Mouse (Mus musculus) midbrain, postnatal 0 days (tissue): ENCODE measurements around the gene Gm21969. TPM values are rescaled to one million over a fixed set of nuclear protein-coding genes. Genes with fewer than 3 reads are reported as not detected.

Experiments used
- ATAC-seq: fragments of 200-750 bp; cut with Nextera tagmentation; 2 replicates; pipeline ENCODE4 v1.8.0; 2017; ENCODE audit warnings: moderate number of reproducible peaks, mild to moderate bottlenecking, moderate TSS enrichment, moderate library complexity; ENCODE audit not compliant: low FRiP score
- DNase-seq: peaks from one replicate; pipeline ENCODE4 v3.0.0-alpha.2; 2015; ENCODE audit warnings: low spot score
- H3K27ac ChIP-seq: fragments of 300-500 bp; sonication (generic); 2 replicates; pipeline ENCODE4 v1.5.1; 2014; ENCODE audit warnings: low read depth, mild to moderate bottlenecking, low read length, mixed read lengths
- H3K27me3 ChIP-seq: fragments of 300-500 bp; sonication (generic); 2 replicates; pipeline ENCODE4 v1.6.1; 2014; ENCODE audit warnings: low read length, control low read depth, mixed read lengths; ENCODE audit not compliant: insufficient read depth
- H3K36me3 ChIP-seq: fragments of 300-500 bp; sonication (generic); 2 replicates; pipeline ENCODE4 v1.6.1; 2014; ENCODE audit warnings: low read length, control low read depth, mixed read lengths; ENCODE audit not compliant: insufficient read depth
- H3K4me1 ChIP-seq: fragments of 300-500 bp; sonication (generic); 2 replicates; pipeline ENCODE4 v1.6.1; 2014; ENCODE audit warnings: mild to moderate bottlenecking, control low read depth, antibody characterized with exemption, low read length, mixed read lengths; ENCODE audit not compliant: insufficient read depth
- H3K4me2 ChIP-seq: fragments of 300-500 bp; sonication (generic); 2 replicates; pipeline ENCODE4 v1.6.1; 2014; ENCODE audit warnings: low read depth, mild to moderate bottlenecking, low read length, mixed read lengths; ENCODE audit not compliant: poor library complexity, severe bottlenecking
- H3K4me3 ChIP-seq: fragments of 300-500 bp; sonication (generic); 2 replicates; pipeline ENCODE4 v1.5.1; 2014; ENCODE audit warnings: low read depth, mild to moderate bottlenecking, low read length, moderate library complexity
- H3K9ac ChIP-seq: fragments of 300-500 bp; sonication (generic); replicated peaks from 2 replicates; pipeline ENCODE4 v1.6.1; 2014; ENCODE audit warnings: mild to moderate bottlenecking, low read length, moderate library complexity, mixed read lengths; ENCODE audit not compliant: poor library complexity, severe bottlenecking
- H3K9me3 ChIP-seq: fragments of 300-500 bp; sonication (generic); 2 replicates; pipeline ENCODE4 v1.6.1; 2016; ENCODE audit warnings: low read length, control low read depth
- CTCF ChIP-seq: IDR thresholded peaks from 2 replicates; pipeline ENCODE4 v1.5.1; 2016; ENCODE audit warnings: antibody characterized with exemption, mild to moderate bottlenecking
- WGBS: fragments of 180-500 bp; shearing (Covaris S2); extraction: QIAGEN DNeasy Blood & Tissue Kit; methylation state at CpG from one replicate; pipeline ENCODE4 v1.1.7; 2014; 5-methylcytosine and 5-hydroxymethylcytosine counted together
- polyA plus RNA-seq: library from polyadenylated mRNA; unstranded; fragments of >200 nt; fragmentation: Nextera tagmentation; extraction: Ambion mirVana; gene quantifications from 2 replicates; pipeline ENCODE4 v1.2.1, GENCODE M21; 2015
- total RNA-seq: library from RNA; depleted of rRNA; stranded (reverse); fragments of >200 nt; gene quantifications from 2 replicates; pipeline ENCODE4 v1.2.3, GENCODE M21; 2014

Gm21969 gene
- total and polyA plus RNA-seq, 2 experiments from 2014 or later, result not detected

GRCm38 (mm10) chr4:139578389-139578788 lies 24.6 kb upstream of the Gm21969 start:
- no peak overlapping the region for H3K4me3 ChIP-seq
- H3K27me3 ChIP-seq, result no peaks in the 10 kb centered on the region
- no peak overlapping the region for H3K27ac ChIP-seq
- H3K4me2 ChIP-seq, result 0 out of 2 replicates have a peak overlapping the region, but pooled peaks have one; percentile 26
- 89% methylated on average over 8 of the region's 8 CpGs for WGBS
- no peak overlapping the region for H3K9ac ChIP-seq
- ATAC-seq (no peak), DNase-seq (no peak)
- peaks cover 41% of the 10 kb centered on the region for H3K4me1 ChIP-seq
- TF ChIP-seq CTCF, result no peak
- no peaks in the 10 kb centered on the region for H3K36me3 ChIP-seq
- no peaks in the 10 kb centered on the region for H3K9me3 ChIP-seq

- DNase-seq (no peak), ATAC-seq (no peak)
- Histone ChIP-seq H3K9ac (no peak overlapping the region), H3K4me3 (no peak overlapping the region), H3K27ac (no peak overlapping the region), H3K4me2 (no peak overlapping the region), H3K4me1 (peaks cover 39% of the 10 kb centered on the region), H3K36me3 (no peaks in the 10 kb centered on the region), H3K27me3 (no peaks in the 10 kb centered on the region), H3K9me3 (no peaks in the 10 kb centered on the region)
- TF ChIP-seq CTCF, result no peak
- WGBS, result 65% methylated on average over 10 of the region's 10 CpGs
Measured at GRCm38 (mm10) chr4:139579003-139579402, 24.0 kb upstream of the Gm21969 start.

GRCm38 (mm10) chr4:139579466-139579865 lies 23.5 kb upstream of the Gm21969 start:
- Histone ChIP-seq H3K9ac (no peak overlapping the region), H3K9me3 (no peaks in the 10 kb centered on the region), H3K4me1 (peaks cover 39% of the 10 kb centered on the region), H3K4me3 (no peak overlapping the region), H3K36me3 (no peaks in the 10 kb centered on the region), H3K27ac (no peak overlapping the region), H3K27me3 (no peaks in the 10 kb centered on the region), H3K4me2 (no peak overlapping the region)
- no peak for TF ChIP-seq CTCF
- DNase-seq, result no peak
- ATAC-seq, result no peak
- 62% methylated on average over 6 of the region's 6 CpGs for WGBS

GRCm38 (mm10) chr4:139580663-139581336 lies 22.2 kb upstream of the Gm21969 start:
- H3K27ac ChIP-seq, result peak overlapping the region; percentile 51
- H3K36me3 ChIP-seq, result no peaks in the 10 kb centered on the region
- DNase-seq (peak; percentile 33), ATAC-seq (no peak)
- H3K4me1 ChIP-seq, result peaks cover 39% of the 10 kb centered on the region
- peak overlapping the region; percentile 25 for H3K4me3 ChIP-seq
- WGBS, result 8% methylated on average over 15 of the region's 15 CpGs
- H3K9me3 ChIP-seq, result no peaks in the 10 kb centered on the region
- H3K9ac ChIP-seq, result peak overlapping the region; percentile 34
- peak overlapping the region; percentile 53 for H3K4me2 ChIP-seq
- TF ChIP-seq CTCF, result no peak
- H3K27me3 ChIP-seq, result no peaks in the 10 kb centered on the region

- Histone ChIP-seq H3K27ac (peak overlapping the region; percentile 51), H3K9ac (peak overlapping the region; percentile 34), H3K27me3 (no peaks in the 10 kb centered on the region), H3K4me2 (peak overlapping the region; percentile 53), H3K4me3 (peak overlapping the region; percentile 25; the same call in 1 of the 2 replicates), H3K4me1 (peaks cover 33% of the 10 kb centered on the region), H3K9me3 (no peaks in the 10 kb centered on the region), H3K36me3 (no peaks in the 10 kb centered on the region)
- TF ChIP-seq CTCF, result no peak
- ATAC-seq (no peak), DNase-seq (no peak)
- WGBS, result 37% methylated on average over 6 of the region's 6 CpGs
Measured at GRCm38 (mm10) chr4:139581427-139582051, 21.4 kb upstream of the Gm21969 start.

- TF ChIP-seq CTCF, result no peak
- Histone ChIP-seq H3K36me3 (no peaks in the 10 kb centered on the region), H3K27me3 (no peaks in the 10 kb centered on the region), H3K9me3 (no peaks in the 10 kb centered on the region), H3K27ac (no peak overlapping the region), H3K4me3 (no peak overlapping the region), H3K9ac (no peak overlapping the region), H3K4me2 (no peak overlapping the region), H3K4me1 (peaks cover 25% of the 10 kb centered on the region)
- WGBS, result 83% methylated on average over 6 of the region's 6 CpGs
- ATAC-seq (no peak), DNase-seq (no peak)
Measured at GRCm38 (mm10) chr4:139582346-139582745, 20.6 kb upstream of the Gm21969 start.
